Mouse (Mus musculus) embryo, embryonic 9.5 days (tissue): ENCODE results near the gene Clec3a.

ENCODE experiments used
- DNase-seq: peaks from one replicate; pipeline ENCODE4 v3.0.0-alpha.2; 2017; ENCODE audit errors: extremely low spot score

Clec3a gene

DNA sequence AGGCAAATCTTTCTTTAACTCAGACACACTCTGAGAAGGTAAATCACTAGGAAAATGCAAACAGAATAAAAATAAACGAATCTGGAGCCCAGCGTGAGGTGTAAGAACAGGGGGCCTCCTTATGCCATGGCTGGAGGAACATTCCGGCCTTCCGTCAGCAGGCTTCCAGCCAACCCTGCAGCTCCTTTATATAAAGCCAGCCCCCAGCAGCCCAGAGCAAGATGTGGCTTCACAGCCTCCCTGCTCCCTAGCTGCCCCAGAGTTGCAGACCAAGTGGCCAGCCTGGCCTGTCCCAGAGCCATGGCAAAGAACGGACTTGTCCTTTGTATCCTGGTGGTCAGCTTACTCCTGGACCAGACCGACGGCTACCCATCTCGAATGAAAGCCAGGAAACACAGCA, at the start of gene Clec3a:
Gene Clec3a, plus strand, starts transcription at position 301 of the 400 bp plus-strand sequence.
- no peak for DNase-seq

DNA sequence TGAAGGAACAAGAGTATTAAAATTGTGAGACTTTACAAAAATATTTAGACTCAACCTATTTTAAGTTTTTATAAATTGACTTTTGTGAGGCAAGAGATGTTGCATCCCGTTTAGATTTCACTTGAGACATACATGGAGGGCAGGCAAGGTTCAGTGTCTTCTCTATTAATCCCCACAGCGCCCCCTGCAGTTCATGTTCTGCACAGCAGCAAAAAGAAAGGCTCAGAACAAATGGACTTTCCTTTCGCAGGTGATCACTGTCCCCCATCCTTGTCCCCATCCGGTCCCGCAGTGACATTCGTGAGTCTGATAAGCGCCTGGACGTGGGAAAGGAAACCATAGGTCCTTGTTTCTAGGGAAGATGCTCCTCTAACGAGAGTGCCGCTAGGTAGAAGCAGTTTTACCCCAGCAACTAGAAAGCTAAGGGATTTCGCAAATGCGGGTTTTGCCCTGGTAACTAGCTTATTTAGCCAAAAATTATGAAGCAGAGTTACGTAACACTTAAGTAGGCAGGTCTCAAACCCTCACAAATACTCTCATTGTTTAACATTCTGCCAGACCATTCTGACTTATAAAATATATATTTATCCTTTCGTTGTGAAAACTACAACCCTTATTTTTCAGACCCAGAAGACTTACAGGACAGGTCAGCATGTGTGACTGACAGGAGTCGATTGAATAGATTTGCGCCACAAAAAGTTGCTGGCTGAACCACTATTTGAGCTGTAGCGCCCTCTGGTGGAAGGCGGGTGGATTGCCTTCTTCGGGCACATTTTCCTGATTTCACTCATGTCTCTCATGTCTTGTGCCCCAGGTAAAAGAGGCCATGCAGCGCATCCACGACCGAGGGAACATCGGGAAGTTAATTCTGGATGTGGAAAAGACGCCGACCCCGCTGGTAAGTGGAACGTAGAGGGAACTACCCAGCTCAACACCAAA, 48.6 kb upstream of the Clec3a start:
- peak; percentile 71 for DNase-seq

DNA sequence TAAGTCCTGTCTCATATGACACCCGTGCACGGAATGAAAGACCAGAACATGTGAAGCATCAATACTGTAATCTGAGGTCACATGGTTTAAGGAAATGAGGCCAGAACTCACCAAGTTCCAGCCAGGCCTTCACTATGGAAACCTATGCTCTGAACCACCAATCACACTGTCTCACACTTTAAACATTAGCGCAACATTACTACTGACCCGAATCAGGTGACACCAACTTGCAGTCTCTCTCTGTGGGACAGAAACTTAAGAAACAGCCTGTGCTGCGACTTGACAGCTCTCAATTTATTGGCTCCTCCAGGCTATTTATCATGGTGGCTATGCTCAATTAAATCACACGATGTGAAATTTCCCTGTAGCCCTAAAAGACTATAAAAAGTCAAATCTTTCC, 43.5 kb upstream of the Clec3a start:
- DNase-seq = no peak

DNA sequence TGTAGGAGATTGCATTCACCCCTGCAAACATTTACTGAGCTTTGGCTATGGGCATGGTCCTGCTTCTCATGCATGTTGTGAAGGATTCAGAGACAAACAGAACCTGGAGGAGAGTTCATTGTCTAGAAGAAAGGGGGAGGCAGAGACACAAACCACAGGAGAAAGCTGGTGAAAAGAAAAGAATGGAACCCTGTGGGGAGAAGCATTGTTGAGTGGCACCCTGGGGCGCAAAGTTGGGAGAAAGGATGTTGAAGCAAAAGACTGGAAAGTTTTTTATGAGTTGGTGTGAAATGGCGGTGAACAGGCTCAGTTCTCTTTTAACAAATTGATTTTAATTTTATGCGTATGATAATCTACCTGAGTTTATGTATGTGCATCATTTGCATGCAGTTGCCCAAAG, 33.7 kb upstream of the Clec3a start:
- no peak for DNase-seq

DNA sequence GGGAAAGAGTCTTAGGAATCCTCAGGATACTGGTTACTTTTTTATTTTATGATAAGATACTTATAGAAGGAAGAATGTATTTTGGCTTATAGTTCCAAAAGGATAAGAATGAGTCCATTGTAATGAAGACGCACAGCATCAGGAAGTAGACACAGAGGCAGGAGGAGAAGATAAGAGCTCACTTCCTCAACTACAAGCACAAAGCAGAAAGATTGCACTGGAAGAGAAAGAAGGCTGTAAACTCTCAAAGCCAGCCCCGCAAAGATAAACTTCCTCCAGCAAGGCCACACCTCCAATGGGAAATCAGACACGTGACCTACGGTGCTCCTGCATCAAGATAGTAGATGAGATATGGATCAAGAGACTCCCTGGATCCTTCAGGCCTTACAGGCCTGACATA, 30.4 kb upstream of the Clec3a start:
- no peak for DNase-seq

DNA sequence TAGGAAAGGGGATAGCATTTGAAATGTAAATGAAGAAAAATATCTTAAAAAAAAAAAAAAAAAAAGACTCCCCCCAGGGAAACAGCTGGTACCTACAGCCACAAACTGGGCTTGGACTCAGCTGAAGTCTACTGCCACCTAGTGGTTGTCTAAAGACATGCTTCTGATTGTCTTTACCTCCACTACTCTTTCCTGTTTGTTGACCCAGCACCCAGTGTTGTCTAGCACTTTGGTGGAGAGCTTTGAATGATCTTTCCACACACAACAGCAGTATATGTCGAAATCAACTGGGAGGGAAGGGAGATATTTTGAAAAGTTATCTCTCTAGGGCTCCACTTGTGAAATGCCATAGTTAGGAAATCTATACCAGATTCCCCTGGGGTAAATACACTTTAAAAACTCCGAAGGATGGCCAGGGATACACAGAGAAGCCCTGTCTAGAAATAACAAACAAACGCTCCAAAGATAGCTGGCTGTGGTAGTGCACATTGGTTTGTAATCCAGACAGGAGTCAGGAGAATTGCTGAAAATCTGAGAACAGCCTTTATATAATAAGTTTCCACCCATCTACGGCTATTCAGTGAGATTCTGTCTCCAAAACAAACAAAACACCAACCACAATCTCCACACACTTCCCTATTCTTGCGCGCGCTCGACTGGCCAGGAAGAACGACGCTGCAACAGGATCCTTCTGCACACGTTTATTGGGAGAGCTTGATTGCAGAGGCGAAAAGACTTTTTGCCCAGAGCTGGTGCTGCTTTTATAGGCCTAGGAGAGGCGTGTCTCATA, 27.2 kb upstream of the Clec3a start:
- DNase-seq = no peak

DNA sequence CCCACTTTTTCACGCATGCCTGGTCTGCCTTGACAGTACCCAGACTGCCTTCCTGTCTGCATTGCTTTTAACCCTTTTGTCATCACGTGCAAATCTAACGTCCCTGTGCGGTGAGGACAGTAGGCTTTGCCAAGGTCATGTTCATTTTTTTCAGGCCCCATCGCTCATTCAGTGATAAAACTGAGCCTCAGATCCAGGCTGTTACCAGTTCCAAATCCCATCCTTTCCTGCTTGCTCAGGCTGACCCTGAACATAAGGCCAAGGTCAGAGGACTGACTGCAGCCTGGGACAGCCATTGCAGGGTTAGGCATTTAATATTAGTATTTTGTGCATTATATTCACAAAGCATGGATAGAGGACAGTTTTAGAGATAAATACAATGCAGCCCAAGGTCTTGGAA, 19.6 kb upstream of the Clec3a start:
- no peak for DNase-seq

DNA sequence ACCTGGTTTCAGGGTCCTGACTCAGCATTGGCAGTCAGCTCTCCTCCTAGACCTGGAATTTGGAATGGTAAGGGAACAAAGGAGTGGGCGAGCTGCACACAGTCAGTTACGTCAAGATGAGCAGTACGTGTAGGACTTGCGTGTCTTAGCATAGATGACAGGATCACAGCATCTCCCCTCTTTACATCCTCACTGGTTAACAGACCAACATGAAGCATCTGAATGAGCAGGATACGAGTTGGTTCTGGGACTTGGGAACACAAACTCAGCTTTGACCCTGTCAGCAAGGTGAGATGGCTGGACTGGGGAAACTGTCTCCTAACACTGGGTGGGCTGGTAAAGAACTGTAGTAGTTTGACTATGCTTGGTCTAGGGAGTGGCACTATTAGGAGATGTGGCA, 18.6 kb upstream of the Clec3a start:
- no peak for DNase-seq

DNA sequence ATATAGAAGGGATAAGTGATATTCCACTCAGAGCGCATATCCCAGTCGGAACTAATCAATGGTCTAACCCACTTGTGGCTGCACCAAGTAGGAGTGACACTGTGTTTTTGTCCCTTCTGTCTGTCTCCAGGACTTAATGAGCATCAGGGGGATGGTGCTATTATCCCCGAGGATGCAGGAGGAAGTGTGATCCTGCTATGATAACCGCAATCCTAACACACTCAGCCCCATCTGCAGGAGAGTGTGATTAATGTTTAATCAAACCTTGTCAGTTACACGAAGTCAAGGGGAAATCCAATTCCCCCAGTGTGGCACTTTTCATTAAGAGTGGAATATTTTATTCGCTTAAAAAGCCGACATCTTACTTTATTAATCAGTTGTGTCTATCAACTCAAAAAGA, 16.2 kb upstream of the Clec3a start:
- DNase-seq = no peak

DNA sequence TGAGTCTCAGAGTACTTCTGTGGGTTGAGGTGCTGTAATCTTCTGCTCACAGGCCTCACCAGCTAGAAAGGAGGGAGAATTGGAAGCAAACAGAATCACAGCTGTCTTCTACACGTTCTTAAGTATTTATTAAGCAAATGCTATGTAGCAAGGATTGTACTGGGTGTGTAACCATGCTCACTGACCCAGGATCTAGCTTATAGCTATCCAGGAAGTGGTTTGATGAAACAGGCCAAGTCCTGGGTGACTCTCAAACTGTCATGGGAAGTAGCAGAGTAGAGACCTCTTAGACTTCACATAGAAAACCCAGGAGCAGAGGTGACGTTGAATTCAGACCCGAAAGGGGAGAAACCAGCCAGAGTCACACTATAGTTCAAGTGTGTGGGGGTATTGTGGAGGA, 6.5 kb upstream of the Clec3a start:
- DNase-seq = no peak

DNA sequence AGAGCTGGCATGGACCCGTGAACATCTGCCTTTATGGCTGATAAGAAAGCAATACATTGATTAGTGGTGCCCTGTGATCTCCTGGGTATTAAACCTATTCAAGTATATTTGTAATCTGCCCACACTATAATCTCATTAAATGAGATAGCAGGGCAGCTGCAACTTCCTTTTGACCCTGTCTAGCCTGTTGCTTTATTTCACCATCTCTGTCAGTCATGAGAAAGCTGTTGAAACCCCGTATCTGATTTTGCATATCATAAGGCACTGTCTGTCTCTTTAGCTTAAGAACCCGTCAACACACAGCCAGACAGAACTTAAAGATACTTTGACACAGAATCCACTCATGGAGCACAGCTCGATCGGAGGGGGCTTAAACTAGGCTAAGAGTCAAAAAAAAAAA, 600 bp downstream of the Clec3a start:
- DNase-seq = no peak

DNA sequence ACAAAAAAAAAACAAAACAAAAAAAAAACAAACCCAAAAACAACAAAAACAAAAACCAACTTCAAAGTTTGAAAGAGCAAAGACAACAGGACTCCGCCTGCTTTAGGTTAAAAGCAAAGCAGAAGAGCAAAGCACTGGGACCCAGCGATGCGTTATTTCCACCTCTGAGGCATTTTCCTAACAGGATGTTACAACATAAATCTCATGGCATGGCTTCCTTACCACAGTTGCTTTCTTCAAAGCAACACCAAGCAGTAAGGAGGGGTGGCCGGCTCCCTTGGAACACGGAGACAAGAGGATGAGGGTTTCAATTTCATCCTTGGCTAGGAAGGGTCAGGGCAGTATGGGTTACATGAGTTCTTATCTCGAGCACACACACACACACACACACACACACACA, 1.0 kb downstream of the Clec3a start:
- DNase-seq = no peak

DNA sequence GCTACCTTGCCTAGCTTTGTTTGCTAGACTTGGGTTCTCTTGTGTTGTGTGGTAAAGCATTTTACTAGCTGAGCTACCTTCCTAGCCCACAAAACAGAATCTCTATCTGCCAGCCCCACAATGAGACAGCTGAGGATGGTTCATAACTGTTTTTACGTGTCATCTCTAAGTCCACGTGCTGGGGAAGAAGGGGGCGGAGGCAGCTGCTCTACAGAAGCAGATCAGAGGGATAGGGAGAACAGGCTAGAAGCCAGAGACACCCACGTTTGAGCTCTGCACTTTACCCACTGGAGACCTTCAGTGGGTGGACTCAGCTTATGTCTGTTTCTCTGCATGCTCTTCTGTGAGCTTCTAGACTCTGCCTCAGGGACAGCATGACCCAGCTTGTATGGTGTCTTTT, 3.7 kb downstream of the Clec3a start:
- DNase-seq = no peak

DNA sequence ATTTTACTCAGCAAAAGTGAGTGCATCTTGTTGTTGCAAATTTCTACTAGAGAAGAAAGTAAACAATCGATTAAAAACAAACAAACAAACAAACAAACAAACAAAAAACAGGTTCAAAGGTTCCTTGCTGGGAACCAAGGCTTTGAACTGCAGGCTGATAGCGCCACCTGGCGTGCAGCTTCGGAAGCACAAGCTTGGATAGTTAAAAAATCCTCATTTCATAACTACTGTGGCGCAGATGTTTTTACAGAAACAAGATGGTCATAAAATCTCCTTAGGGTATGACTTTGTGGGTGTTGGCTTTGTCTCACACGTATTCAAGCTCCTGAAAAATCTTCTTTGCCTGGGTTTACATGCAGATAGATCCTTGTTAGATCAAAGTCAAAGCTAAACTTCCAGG, 20.4 kb downstream of the Clec3a start:
- DNase-seq = peak; percentile 55

DNA sequence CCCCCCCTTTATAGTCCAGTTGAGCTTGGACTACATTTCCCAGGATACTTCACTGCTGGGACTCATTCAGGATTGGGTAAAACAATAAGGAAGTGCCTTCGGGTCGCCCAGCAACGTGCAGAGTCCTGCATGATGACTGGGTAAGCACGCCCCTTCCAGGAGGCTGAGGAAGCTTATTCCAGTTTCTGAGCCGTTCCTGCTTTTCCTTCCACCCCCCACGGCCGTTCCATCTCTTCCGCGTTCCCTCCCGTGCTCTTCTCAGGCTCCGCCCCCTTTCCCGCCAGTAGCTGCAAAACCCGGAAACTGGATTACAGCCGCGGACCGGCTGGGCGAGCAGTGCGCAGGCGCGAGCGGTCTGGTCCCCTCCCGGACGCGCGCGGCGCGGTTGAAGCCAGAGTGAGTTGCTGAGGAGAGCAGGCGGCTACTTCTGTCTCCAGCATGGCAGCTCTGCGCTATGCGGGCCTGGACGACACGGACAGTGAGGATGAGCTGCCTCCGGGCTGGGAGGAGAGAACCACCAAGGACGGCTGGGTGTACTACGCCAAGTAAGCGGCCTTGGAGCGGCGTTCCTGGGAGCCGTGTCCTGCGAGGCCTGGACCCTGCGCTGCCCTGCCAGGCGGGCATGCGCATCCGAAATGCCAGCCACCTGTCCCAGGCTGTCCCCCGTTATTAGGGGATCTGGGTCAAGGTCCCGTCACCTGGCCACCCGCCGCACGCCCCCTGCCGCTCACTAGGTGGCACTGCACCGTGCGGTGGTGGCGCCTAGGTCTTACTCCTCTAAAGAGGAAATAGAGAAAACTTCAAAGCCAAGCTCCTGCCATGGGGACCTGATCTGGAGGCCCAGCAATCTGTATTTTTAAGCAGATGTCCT, 21.7 kb downstream of the Clec3a start, which contains the start of gene Wwox:
Gene Wwox, plus strand, starts transcription at position 322 of the 871 bp plus-strand sequence.
- peak; percentile 100 for DNase-seq

DNA sequence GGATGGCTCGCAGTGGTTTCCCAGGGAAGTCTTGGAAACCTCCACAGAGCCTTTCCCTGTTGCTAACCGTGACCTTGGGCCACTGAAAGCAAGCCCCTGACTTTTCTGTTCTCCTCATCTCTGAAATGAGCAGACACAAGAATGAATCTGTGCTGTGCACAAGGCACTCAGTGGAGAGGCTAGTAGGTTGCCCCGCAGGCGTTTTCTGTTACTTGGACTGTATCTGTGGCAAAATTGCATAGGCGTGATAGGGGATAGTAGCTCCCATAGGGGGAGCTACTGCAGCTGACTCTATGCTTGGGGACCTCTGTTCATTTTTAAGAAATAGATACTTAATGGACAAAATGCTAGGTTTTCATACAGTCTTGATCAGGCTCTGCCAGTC, 22.3 kb downstream of the Clec3a start:
- no peak for DNase-seq

DNA sequence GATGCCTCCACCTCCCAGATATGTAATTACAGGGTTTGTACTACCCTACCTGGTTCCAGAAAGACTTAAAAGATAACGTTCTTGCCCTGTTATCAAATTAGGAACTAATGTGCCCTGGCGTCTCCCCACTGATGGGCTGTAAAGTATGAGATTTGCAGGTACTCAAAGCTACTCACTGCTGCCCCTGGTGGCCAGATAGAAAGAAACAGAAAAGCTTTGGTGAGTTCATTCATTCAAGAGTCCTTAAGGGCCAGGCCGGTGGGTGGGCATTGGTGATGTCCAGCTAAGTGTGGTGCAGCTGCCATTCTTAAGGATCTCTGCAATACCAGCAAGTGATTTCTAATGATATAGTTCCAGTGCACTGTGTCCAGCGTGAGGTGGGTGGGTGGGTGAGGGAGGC, 23.7 kb downstream of the Clec3a start:
- no peak for DNase-seq

DNA sequence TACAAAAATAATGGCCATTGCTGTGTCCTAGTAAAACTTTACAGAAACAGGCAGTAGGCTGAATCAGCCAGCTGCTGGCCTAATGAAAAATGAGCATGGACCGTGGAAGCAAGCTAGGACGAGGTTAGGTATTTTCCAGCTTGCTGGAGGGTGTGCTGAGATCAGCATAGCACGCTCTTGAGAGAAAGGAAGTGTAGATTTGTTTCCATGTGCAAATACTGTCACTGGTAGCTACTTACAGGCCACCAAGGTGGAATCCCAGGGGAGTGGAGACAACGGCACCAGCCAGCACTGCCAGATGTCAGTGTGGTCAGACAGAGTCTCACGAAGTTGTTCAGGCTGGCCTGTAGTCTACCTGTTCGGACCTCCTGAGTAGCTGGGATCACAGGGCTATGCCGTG, 29.0 kb downstream of the Clec3a start:
- no peak for DNase-seq

DNA sequence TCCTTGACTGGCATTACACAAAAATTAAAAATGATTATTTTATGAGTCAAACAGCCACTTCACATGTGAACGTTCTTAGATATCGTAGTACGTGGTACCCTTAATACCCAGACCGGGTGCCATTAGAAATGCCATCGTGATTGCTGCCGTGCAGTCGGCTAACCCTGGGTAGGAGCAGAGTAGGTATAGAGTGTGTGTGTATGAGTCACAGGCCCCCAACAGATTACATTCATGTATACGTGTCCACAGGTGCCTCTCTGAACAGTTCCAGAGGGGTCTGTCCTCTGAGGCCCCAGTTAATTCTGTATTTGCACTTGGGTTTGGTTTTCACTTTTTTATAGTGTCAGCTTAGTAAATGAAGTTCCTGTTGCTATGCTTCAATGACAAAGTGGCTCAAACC, 34.4 kb downstream of the Clec3a start:
- no peak for DNase-seq

DNA sequence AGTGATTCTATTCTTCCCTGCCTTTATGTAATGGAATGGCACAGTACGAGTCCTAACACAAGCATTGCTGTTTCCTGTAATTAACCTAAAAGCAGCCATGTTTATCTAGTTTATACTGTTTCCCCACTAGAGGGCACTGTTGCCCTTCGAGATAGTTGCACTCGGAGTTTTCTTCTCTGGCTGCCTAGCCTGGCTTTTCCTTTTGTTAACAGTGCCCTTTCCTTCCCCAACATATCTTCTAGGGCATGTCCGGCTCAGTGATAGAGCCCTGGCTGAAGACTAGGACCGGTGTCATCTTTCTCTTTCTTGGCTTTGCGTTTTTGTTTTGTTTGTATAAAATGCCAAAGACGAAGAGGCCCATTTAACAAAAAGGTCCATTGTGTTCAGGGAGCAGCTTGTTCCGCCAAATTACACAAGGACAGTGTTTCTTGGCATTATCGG, 34.9 kb downstream of the Clec3a start:
- DNase-seq = peak; percentile 85

DNA sequence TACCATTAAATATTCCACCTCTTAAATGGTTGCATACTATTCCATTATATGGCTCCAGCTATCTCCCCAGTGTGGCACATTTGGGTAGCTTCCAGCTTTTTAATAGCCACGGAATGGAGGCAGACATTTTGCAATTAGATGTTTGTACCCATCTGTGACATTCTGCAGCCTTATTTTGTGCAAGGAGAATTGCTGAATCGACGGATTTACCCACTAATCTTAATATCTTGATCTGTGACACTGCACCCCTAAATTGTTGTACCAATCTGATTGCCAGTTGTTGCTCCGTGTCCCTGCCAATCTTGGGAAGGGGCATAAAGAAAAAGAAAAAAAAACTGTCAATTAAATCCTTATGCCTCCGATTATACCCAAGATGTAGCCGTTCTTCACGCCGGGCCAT, 37.4 kb downstream of the Clec3a start:
- no peak for DNase-seq

DNA sequence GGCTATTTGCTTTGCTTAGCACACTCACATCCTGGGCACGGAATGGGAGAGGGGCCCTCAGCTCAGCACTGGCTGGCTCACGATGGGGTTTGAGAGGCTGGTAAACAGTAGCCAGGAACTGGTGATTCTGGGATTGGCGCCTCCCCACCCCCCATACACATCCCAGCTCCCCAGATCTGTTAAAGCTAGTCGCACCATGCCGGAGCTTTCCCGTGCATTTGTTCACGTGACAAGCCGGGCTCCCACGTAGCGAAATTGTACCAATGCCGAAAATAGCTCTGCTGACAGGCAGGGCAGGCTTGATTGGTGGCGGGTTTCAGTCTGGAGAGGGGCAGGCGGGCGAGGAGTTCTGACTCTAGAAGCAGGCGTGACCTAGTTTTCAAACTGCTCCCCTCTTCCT, 38.1 kb downstream of the Clec3a start:
- DNase-seq = no peak
